Mouse (Mus musculus): ENCODE measurements at regions not wholly inside any gene's neighbourhood (a gene's known extent, or its start where the extent isn't known, plus 50 kb on each side); places are given as distances from the start of the nearest gene placed in this dataset.

DNA sequence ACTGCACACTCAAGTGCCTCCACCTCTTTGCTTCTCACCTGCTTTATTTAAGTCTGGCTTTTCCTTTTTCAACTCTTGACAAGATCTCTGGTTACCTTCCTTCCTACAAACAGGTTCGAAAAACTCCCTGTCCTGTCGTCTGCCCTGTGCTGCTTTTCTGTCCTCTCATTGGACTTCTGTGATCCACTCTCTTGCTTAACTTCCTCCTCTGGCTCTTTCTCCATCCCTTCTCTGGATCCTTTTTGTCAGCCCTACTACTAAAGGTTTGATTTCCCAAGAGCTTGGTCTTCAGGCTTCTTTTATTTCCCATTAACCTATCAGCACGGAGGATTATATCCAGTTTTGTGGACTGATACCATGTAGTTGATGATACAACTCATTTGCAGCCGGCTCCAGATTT, 149.8 kb downstream of the Satb1 start:
- DNase-seq (ENCODE audit: low spot score in 2 of 2): no peak

DNA sequence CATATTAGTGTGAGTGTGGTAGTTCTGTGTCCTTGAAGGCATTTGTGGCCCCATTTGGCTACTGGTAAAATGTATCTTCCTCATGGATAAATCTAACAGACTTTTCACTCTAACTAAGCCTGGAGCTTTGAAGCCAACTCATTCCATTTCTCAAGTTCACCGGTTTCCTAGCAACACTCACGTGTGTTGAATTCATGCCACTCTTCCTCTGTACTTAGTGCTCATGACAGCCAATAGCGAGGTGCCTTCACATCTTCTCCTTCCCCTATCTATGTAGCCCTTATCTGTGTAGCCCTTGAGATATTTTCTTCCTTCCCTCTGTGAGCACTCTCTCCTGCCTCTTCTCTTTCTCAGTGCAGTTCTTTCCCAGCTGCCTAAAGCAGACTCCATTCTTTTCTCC, 150.7 kb downstream of the Satb1 start:
- no peak for DNase-seq (ENCODE audit: low spot score in 2 of 2)

DNA sequence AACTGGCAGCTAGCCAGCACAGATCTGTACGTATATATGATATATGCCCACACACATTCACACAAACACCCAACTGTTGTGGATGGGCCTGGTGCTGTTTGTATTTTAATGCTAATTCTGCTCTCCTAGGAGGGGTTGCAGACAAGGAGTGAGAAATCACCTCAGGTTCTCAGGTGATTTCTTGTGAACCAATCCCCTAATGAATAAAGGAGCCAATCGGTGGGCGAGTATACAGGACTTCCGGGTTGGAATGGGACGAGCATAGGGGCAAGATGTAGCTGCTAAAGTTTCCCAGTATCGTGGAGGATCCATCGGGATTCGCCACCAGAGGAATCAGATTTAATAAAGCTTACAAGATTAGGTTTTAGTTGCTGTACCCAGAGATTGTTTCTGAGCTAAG, 155.6 kb downstream of the Satb1 start:
- no peak for DNase-seq (ENCODE audit: low spot score in 2 of 2)

DNA sequence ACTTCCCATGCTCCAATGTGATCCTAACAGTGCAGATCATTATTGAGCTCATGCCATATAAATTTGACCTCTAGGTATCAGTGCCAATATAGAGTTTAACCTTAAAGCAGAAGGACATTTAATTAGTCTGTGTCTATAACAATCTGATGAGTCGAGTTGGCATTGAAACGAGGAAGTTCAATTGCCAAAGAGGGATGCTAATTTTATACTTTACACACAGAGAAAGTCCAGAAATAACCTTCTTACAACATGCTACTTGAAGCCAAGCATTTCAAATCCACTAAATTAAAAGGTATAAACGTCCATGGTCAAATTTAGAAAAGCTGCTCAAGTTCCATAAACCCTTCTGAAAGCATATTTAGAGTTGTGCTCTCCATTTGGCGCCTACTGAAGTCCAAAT, 174.7 kb downstream of the Satb1 start:
- no peak for DNase-seq (ENCODE audit: low spot score in 2 of 2)

DNA sequence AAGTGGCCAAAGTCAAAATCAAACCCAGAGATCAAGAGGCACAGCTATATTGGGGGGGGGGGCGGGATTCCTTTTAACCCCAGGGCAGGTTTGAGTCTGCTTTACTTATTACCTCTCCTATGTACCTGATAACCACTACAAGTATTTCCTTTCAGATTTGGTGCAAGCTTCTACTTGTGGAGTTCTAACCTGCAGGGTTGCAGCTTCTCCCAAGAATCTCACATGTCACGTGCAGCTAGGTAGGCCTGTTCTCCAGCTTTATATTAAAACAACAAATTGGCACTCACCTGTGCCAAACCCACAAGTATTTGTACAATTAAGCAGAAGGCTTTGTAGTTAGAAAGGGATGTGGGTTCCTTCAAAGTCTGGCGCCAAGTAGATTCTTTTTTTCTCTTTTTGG, 179.2 kb downstream of the Satb1 start:
- DNase-seq (ENCODE audit: low spot score in 2 of 2): no peak

DNA sequence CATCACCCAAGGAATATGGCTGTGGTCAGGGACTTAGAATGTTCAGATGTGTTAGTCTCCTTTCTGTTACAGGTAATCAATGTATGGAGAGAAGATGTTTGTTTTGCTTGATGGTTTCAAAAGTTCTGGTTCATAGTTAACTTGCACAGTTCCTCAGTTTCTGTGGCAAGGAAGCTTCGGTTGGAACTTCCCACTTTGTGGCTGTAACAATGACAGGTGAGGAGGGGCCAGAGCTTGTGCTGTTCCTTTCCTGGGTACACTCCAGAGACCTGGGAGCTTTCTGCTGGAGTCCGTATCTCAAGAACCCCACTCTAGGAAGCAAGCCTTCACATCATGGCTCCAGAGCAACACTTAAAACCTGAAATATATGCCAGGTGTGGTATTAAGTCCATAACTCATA, 181.2 kb downstream of the Satb1 start:
- DNase-seq (ENCODE audit: low spot score in 2 of 2): no peak

DNA sequence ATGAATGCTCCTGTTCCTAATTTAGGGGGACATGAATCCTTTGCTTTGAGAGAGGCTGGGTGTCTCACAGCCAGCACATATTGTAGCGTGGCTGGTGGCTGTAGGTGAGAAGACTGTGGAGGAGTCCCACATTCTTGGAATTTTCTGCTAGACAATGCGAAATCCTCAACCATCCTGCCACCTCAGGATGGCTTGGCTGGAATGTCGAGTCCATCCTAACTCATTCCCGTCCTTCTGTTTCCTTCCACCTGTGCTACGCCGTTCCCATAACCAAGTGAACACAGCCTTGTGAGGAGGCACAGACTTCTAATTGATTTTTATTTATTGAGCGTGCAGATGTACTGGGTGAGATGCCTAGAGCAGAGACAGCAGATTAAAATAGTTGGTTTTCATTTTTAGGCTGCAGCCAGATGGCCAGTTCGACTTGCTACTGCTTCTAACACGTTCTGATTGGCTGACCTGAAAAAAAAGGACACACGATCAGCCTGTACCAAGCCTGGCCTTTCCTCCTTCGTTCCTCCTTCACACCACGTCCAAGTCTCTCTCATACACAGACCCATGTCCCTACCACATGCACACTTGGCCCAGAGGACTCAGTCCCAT, 183.8 kb downstream of the Satb1 start:
- peak in 1 of 2 experiments; percentile 50 for DNase-seq (ENCODE audit: low spot score in 2 of 2)

DNA sequence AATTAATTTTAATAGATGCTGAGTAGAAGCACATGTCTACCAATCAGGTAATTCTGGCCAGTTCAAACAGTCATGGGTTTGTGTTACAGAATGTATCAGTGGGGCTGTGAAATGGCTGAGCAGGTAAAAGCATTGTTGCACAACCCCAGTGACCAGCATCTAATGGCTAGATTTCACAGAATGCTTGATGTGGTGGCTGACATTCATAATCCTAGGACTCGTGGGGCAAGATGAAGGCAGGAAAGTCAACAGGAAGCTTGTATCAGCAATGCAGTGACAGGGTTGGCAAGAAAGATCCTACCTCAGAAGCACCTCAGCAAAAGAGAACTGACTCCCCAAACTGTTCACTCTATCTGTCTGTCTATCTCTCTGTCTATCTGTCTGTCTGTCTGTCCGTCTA, 186.7 kb downstream of the Satb1 start:
- no peak for DNase-seq (ENCODE audit: low spot score in 2 of 2)

DNA sequence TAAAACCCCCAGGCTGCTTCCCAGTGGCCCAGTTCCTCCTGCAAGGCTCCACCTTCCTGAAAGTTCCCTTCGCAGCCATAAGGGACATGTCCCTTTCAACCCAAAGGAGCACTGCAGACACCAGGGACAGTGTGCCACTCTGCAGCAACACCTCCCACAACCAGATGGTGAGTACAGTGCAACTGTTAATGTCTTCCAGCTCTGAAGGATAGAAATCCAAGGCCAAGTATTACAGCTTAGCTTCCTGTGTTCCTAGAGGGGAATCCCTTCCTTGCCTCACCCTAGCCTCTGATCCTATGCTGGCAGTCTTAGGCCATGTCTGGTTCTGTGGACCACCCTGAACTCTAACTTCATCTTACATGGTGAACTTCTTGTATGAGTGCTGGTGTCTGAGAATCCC, 187.2 kb downstream of the Satb1 start:
- peak in 1 of 2 experiments; percentile 12 for DNase-seq (ENCODE audit: low spot score in 2 of 2)

DNA sequence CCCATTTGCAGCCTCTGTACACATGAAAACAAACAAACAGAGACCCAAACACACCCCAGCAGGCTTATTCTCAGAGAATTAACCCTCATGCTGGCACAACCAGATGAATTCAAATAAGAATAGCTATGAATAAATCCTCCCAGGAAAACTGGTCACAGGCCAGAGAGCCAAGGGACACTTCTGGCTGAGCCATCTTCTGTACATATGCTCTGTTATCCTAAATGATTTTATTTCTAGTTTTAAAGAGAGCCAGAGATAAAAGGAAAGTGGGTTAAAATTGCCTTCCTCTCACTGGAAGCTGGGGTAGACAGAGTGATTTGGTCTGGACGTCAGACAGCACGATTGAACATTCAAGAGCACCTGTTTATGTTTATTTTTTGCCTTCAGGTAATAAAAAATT, 190.4 kb downstream of the Satb1 start:
- DNase-seq (ENCODE audit: low spot score in 2 of 2): no peak

DNA sequence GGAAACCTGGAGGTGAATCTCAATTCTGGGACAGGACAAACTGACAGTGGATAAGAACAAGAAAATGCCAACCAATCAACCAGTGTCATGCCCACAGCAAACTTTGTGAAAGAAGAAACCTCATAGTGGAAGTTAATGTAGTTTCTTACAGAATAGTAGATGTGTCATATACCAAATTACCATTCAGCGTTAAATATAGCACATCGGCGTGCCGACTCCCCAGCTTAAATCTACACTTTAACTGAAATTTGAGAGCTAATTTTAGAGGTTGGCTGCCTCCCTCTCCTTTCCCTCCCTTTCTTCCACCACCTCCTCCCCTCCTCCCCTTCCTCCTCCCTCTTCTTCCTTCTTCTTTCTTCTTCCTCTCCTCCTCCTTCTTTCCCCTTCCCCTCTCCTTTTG, 197.2 kb downstream of the Satb1 start:
- peak in 1 of 2 experiments; percentile 13 for DNase-seq (ENCODE audit: low spot score in 2 of 2)

DNA sequence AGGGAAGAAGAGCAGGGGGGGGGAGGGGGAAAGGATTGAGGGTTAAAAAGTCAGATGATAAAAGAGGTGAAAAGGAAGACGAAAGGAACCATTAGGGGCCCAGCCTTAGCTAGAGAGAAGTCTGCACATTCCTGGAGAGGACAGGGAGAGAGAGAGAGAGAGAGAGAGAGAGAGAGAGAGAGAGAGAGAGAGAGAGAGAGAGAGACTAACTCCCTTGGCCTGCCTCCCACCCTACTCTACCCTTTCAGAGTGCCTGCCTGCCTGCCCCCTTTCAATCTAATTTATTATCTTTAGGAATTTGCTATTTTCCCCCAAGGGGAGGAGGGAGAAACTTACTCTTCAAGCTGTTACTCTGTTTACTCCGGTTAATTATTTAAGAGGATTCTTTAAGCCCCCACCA, 201.5 kb downstream of the Satb1 start:
- DNase-seq (ENCODE audit: low spot score in 2 of 2): no peak

DNA sequence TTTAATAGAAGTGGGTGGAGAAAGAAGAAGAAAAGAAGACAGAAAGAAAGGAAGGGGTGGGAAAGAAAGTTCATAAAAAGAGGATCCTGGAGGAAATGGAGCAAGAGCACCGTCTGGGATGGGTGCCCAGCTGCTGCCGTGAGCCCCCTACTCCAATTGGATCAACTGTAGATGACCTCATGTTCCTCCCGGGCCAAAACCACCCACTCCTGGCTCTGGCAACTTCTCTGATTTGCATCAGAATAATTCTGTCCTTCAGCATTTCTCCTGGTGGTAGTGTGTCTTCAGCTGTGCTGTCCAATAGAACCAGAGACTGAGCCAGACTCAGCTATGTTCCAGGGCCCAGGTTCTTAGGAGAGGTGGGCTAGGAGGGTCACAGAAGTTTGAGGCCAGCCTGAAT, 212.6 kb downstream of the Satb1 start:
- no peak for DNase-seq (ENCODE audit: low spot score in 2 of 2)

DNA sequence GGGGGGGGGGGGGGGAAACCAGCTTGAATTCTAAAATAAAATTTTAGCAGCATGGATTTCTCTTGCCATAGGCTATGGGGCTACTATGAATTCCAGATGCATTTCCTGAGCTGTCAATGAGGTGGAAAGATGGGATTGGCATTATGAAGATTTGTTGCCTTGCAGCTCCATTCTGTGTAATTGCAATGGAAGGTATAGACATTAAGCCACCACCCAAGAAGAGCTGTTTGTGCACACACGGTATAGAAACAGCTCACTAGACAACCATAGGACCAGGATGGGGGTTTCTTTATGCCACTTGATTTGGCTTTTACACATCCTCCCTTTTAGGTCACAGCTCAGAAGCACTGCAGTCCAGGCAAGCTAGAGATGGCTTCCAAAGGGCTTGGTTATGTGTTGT, 247.8 kb downstream of the Satb1 start:
- DNase-seq (ENCODE audit: low spot score in 2 of 2): no peak

DNA sequence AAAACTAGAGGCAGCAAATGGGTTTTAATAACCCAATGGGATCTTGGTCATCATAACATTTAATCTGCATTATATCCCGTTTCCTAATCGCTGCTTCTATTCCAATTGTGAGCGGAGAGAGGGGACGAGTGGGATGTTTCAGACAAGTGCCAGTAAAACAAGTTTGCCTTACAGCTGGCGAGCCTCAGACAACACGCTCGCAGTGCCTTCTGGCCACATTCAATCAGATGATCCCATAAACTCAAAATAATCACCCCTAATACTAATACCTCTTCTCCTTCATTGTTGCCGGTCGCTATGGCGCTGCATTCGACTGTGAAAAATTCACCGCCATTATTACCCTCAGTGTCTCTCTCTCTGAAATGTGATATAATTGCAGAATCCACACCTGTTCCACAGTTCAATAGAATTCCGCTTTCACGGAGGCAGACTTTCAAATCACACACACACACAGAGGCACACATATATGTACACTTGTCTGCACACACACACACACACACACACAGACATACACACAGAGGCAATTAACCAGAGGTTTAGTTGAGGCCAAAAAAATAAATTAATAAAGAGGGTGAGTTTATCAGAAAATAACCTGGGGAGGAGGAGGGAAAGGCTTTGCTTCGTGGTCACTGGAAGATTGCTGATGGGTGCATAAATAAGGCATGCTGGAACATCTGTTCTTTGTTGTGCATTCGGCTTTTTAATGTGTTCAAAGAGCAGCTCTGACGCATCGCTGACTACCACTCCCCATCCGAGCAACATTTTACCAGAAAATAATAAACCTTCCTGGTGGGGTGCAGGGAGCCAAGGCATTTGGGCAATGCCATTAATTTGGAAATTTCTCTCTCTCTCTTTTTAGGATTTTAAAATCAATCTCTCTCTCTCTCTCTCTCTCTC, 248.9 kb downstream of the Satb1 start:
- no peak for DNase-seq (ENCODE audit: low spot score in 2 of 2)

DNA sequence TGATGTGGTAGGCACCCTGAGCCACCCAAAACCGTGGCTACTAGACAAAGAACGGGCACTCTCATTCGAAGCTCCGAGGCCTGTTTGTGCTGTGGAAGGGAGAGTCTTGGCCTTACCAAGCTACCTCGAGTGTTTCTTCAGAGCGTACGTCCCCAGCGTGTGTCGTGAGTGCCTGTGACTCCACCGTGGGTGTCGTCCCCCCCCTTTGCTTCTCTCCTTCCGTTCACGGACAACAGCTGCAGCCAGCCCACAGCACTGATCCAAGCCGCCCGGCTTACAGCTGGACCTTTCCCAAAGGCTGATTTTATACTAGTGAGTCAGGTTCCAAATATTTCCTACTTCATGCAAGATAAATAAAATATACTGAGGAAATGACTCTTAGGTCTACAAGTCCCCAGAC, 249.8 kb downstream of the Satb1 start:
- DNase-seq (ENCODE audit: low spot score in 2 of 2): peak in 1 of 2 experiments; percentile 47

DNA sequence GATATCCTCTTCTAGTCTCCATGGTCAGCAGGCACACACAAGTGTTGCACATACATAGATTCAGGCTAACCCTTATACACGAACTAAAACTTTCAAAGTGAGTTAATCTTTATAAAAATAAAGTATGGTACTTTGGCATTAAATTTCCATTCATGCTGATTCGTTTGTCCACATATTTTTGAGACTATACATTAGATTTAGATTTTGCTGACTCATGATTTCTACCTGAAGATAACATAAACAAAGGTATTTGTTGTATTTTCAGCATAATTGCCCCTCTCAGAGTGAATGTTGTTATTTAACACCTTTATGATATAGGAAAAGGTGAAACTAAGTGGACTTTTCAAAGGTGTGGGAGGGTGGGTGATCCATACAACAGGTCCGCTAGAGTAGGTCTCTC, 277.2 kb downstream of the Satb1 start:
- DNase-seq (ENCODE audit: low spot score in 2 of 2): no peak

DNA sequence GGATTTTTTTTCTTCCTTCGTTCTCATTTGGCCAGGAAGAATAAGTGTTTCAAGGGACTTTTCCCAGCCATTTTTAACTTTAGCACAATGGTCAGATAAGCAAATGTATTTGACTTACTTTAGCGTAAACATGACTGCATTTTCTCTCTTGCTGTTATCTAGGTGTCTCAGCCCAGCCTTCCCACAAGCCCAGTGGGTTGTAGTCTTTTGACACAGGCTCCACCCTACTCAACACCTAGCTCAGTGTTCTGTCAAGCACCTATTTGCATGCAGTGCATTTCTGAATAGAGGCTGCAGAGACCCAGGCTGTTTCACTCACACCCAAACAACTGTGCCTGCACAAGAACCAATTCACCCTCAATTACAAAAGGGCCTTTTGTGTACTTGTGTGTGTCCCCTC, 278.6 kb downstream of the Satb1 start:
- DNase-seq (ENCODE audit: low spot score in 2 of 2): no peak

DNA sequence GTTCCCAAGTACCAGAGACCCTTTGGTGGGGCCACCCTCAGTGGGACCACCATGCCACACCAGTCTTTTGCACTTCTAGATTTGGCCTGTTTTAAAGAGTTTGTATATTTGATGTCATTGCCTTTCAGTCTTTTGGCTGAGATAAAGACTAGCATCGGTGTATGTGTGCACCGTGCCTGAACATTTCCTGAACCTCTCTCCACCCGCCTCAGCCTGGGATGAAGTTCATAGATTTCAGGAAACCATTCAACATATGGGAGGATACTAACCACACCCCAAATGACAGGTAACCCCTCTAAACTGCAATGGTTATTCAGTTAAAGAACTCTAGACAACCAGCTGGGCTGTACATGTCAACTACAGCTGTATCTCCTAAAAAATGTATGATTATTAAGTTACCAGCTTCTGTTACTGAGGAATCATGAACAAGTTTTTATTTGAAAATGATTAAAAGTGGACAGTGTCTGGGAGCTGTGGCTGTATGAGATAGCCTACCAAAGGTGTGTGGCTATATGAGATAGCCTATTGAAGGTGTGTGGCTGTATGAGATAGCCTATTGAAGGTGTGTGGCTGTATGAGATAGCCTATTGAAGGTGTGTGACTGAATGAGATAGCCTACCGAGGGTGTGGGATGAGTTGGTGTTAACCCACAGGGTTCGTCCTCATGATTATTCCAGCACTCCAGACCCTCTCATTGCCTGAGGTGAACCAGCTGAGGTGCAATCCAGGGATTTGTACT, 280.6 kb downstream of the Satb1 start:
- DNase-seq (ENCODE audit: low spot score in 2 of 2): no peak

DNA sequence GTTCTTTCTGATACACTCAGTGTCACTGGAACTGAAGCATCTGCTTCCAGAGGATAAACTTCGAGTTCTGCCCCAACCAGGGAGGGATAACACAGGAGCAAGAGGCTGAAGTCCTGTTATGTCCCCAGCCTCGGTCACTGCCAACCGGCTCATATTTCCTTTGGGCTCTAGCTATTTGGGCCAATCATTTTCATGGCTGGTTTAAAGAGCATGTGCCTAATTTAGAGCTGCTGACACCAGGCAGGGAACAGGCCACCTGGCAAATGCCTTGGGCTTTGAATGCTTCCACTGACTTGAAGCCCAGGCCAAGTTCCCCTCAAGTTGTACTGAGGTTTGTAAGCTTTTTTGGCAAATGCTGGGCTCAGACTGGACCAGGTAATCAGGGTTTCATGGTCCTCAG, 286.1 kb downstream of the Satb1 start:
- DNase-seq (ENCODE audit: low spot score in 2 of 2): no peak

DNA sequence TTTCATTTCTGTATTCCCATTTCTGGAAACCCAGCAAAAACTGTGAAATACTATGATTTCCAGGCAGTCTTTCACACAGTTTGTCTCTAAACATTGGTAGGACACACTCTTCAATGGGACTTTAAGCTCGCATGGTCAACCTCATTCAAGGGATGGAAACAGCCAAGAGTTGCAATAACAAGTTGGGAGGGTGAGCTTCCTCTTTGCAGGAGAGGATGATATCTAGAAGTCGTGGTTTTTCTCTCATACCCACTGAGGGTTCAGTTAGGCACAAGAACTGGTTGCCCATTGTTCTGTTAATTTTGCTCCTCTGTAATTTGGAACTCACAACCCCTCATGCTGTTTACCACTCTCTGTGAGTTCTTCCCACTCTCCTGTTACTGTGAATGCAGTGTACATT, 290.5 kb downstream of the Satb1 start:
- DNase-seq (ENCODE audit: low spot score in 2 of 2): no peak

DNA sequence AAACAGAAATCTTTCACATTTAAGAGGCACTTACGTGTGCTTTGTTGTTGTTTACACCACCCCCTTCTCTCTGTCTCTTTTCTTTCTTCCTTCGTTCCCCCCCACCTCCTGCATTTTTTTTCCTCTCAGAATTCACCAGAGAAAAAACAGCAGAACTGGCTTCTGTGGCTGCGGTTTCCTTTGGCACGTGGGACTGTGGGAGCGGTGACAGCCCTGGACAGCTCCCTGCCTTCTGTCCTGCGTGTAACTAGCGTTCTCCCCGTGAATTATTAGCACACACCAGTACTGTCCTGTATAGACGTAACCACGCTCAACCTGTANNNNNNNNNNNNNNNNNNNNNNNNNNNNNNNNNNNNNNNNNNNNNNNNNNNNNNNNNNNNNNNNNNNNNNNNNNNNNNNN, 298.4 kb downstream of the Satb1 start:
- no peak for DNase-seq (ENCODE audit: low spot score in 2 of 2)

DNA sequence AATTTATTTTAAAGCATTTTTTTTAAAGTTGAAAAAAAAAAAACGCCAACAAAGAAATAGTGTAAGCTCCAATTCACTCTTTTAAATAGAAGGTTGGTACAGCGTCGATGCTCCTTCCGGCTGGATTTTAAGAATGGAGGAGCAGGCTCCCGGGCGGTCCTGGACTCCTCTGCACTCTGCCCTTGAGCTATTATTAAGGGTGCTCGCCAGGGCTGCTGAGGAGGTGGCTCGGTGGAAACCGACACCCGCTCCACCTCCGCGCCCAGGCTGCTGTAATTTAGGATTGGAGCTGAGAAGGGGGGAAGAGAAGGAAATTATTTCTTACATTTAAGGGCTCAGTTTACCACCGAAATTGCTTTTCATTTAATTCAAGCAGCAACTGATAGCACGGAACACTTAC, 298.8 kb downstream of the Satb1 start:
- DNase-seq (ENCODE audit: low spot score in 2 of 2): no peak

Measured in left cerebral cortex, adult 8-10 months (tissue).